Mouse (Mus musculus) thymus, adult 2 months (tissue): ENCODE results near the gene Fras1. TPM values are rescaled to one million over a fixed set of nuclear protein-coding genes. Genes with fewer than 3 reads are reported as not detected.

ENCODE experiments used
- DNase-seq: peaks from one replicate; pipeline ENCODE4 v3.0.0; 2021
- H3K27ac ChIP-seq: fragments of 200-500 bp; 2 replicates; pipeline ENCODE4 v1.5.1; 2012; ENCODE audit warnings: low read length, control low read depth; ENCODE audit not compliant: control insufficient read depth, insufficient read depth
- H3K27me3 ChIP-seq: fragments of 200-500 bp; 2 replicates; pipeline ENCODE4 v1.6.1; 2012; ENCODE audit warnings: mild to moderate bottlenecking, low read length, moderate library complexity, mixed read lengths; ENCODE audit not compliant: control insufficient read depth, insufficient read depth
- H3K36me3 ChIP-seq: fragments of 200-500 bp; 2 replicates; pipeline ENCODE4 v1.6.1; 2012; ENCODE audit warnings: mild to moderate bottlenecking, low read length, moderate library complexity; ENCODE audit not compliant: control insufficient read depth, insufficient read depth
- H3K4me1 ChIP-seq: fragments of 200-500 bp; replicated peaks from 2 replicates; pipeline ENCODE4 v1.6.1; 2012; ENCODE audit warnings: low read length; ENCODE audit not compliant: control insufficient read depth, insufficient read depth
- H3K4me3 ChIP-seq: fragments of 200-500 bp; 2 replicates; pipeline ENCODE4 v1.5.1; 2012; ENCODE audit warnings: mild to moderate bottlenecking, low read length, control low read depth, moderate library complexity; ENCODE audit not compliant: control insufficient read depth, insufficient read depth
- CTCF ChIP-seq: fragments of 200-500 bp; IDR thresholded peaks from 2 replicates; pipeline ENCODE4 v1.5.1; 2012; ENCODE audit warnings: mild to moderate bottlenecking, control low read depth, low read length, moderate library complexity, borderline replicate concordance; ENCODE audit not compliant: control insufficient read depth, poor library complexity, insufficient read depth; ENCODE audit errors: extremely low read depth
- POLR2A ChIP-seq: fragments of 200-500 bp; IDR thresholded peaks from 2 replicates; pipeline ENCODE4 v1.6.1; 2012; ENCODE audit warnings: mild to moderate bottlenecking, low read length, control low read depth, moderate library complexity; ENCODE audit not compliant: control insufficient read depth, poor library complexity, insufficient read depth; ENCODE audit errors: extremely low read depth
- WGBS: fragments of 180-500 bp; shearing (Covaris S2); methylation state at CpG from one replicate; pipeline ENCODE4 v1.1.7; 2018; 5-methylcytosine and 5-hydroxymethylcytosine counted together
- polyA plus RNA-seq: library from polyadenylated mRNA; depleted of rRNA; stranded (reverse); fragments of >200 nt; gene quantifications from 2 replicates; pipeline ENCODE4 v1.2.3, GENCODE M21; 2012

Fras1 gene
- polyA plus RNA-seq, 1 experiment = 0.69 TPM

DNA sequence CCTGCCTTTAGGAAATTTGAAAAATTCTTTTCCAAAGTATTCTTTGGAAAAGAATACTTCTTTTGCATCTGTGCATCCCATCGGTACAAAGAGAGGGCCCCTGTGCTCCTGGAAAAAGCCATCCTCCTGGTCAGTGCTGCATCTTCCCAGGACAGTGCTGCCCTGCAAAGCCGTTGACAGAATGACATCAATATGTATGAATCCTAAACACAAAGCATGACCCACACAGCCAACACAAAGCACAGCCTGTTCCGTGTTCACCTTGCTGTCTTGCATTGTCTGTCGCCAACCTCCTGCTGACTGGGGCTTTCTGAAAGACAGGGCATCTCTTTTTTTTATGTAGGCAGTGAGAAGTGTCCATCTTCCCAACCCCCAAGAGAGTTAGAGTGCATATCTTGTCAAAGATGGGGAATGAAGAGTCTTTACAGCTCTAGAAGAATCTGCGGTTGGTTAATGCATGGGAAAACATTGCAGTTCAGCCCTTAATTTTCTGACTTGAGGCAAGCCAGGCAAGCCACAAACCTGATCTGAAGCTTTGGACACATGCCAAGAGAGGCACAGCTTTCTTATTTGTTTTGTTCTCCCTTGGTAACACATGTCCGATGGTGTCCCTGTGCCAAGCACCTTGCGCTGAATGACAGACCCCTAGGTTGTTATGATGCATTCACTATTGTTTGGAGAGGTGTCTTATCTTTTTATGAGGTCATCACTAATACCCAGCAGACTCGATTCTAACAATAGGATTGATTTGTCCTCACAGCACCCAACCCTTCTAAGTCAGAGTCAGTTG, 373.6 kb downstream of the Fras1 start:
- no peak for DNase-seq
- no peak for TF ChIP-seq POLR2A
- no peak for TF ChIP-seq CTCF
- Histone ChIP-seq H3K4me3 (no peak overlapping the region), H3K27me3 (no peaks in the 10 kb centered on the region), H3K4me1 (no peaks in the 10 kb centered on the region), H3K36me3 (no peaks in the 10 kb centered on the region), H3K27ac (no peak overlapping the region)
- WGBS = 82% methylated on average over 8 of the region's 8 CpGs

- 85% methylated on average over 7 of the region's 7 CpGs for WGBS
- Histone ChIP-seq H3K36me3 (no peaks in the 10 kb centered on the region), H3K4me3 (no peak overlapping the region), H3K27me3 (no peaks in the 10 kb centered on the region), H3K27ac (no peak overlapping the region), H3K4me1 (no peaks in the 10 kb centered on the region)
- no peak for TF ChIP-seq POLR2A
- TF ChIP-seq CTCF = no peak
- no peak for DNase-seq
These were observed 383.9 kb downstream of the Fras1 start for GRCm38 (mm10) chr5:96757615-96758014.

- Histone ChIP-seq H3K36me3 (no peaks in the 10 kb centered on the region), H3K27ac (no peak overlapping the region), H3K27me3 (no peaks in the 10 kb centered on the region), H3K4me3 (no peak overlapping the region), H3K4me1 (no peaks in the 10 kb centered on the region)
- no peak for DNase-seq
- TF ChIP-seq POLR2A (no peak), CTCF (no peak)
- 11% methylated on average over 1 of the region's 1 CpGs for WGBS
These were observed 388.3 kb downstream of the Fras1 start for GRCm38 (mm10) chr5:96762021-96762420.

DNA sequence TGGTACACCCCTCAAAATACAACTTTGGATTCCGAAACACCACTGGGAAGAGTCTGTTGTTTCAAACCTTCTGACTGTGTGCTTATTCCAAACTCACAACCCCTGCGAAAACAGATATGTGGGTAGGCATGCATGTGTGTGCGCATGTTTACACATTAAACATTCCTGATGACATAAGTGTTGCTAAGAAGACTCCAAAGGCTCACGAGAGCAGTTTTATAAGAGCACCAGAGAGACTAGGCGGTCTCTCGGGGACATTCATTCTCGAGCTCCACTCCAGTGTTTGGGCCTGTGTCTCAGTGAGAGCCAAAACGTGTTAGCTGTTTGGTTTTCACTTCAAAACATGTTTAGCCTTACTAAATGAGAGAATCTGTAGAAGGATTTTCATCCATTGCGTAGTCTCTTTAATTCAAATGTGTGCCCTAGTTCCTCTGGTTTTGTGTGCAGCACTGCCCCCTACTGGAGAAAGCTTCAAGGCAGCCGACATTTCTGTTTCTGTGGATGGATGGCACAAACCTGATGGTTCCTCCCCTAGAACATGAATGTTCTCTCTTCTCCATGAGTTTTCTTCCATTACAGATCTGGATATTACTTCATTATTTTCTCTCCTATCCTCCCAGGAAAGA, 395.2 kb downstream of the Fras1 start:
- H3K4me1 ChIP-seq = no peaks in the 10 kb centered on the region
- no peak overlapping the region for H3K27ac ChIP-seq
- TF ChIP-seq POLR2A (no peak), CTCF (no peak)
- WGBS = 72% methylated on average over 10 of the region's 10 CpGs
- H3K27me3 ChIP-seq = no peaks in the 10 kb centered on the region
- H3K4me3 ChIP-seq = no peak overlapping the region
- H3K36me3 ChIP-seq = no peaks in the 10 kb centered on the region
- peak; percentile 23 for DNase-seq

- no peaks in the 10 kb centered on the region for H3K4me1 ChIP-seq
- H3K27ac ChIP-seq = no peak overlapping the region
- no peak overlapping the region for H3K4me3 ChIP-seq
- 78% methylated on average over 14 of the region's 14 CpGs for WGBS
- H3K27me3 ChIP-seq = no peaks in the 10 kb centered on the region
- no peaks in the 10 kb centered on the region for H3K36me3 ChIP-seq
- DNase-seq = no peak
- TF ChIP-seq POLR2A = no peak
- TF ChIP-seq CTCF = no peak
These were observed 409.9 kb downstream of the Fras1 start for GRCm38 (mm10) chr5:96783506-96784288.

DNA sequence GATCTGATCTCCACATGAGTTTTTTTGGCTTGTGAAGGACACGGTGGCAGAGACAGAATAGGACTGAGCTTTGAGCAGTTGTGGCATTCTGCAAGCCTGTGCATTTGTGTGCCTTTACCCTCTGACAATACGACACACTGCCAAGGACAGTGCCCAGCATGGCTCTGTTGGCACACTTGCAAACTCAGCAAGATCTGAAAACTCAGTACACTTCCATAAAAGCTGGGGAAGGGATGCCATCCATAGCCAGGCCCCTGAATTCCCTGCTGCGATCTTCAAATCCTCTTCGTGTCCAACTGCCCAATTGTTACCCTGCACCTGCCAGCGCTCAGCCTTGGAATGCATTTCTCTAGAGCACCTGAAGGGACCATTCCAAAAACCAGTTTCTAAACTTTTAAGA, 411.3 kb downstream of the Fras1 start:
- H3K27ac ChIP-seq = no peak overlapping the region
- H3K36me3 ChIP-seq = no peaks in the 10 kb centered on the region
- no peak overlapping the region for H3K4me3 ChIP-seq
- no peak for TF ChIP-seq CTCF
- TF ChIP-seq POLR2A = no peak
- DNase-seq = no peak
- no peaks in the 10 kb centered on the region for H3K27me3 ChIP-seq
- WGBS = 94% methylated on average over 5 of the region's 5 CpGs
- no peaks in the 10 kb centered on the region for H3K4me1 ChIP-seq
